Mouse (Mus musculus): ENCODE results near the gene Ifi35.
"Not testable (repeated sequence)": the region's sequence is repeated elsewhere in the genome, so short reads cannot be mapped to it uniquely, and the experiment has no call there.

The Ifi35 gene

GRCm38 (mm10) chr11:101447786-101448185 lies 421 bp upstream of the Ifi35 start:
- DNase-seq (ENCODE audit: low spot score): no peak

GRCm38 (mm10) chr11:101448899-101449298 lies 692 bp downstream of the Ifi35 start:
- DNase-seq (ENCODE audit: low spot score): no peak

DNA sequence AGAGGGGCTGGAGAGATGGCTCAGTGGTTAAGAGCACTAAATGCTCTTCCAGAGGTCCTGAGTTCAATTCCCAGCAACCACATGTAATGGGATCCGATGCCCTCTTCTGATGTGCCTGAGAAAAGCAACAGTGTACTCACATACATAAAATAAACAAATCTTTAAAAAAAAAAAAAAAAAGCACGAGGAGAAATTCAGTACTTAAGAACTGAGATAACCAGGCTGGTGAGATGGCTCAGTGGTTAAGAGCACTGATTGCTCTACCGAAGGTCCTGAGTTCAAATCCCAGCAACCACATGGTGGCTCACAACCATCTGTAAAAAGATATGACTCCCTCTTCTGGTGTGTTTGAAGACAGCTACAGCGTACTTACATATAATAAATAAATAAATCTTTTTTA lies 1.4 kb downstream of the Ifi35 start:
- DNase-seq (ENCODE audit: low spot score): not testable (repeated sequence)

DNA sequence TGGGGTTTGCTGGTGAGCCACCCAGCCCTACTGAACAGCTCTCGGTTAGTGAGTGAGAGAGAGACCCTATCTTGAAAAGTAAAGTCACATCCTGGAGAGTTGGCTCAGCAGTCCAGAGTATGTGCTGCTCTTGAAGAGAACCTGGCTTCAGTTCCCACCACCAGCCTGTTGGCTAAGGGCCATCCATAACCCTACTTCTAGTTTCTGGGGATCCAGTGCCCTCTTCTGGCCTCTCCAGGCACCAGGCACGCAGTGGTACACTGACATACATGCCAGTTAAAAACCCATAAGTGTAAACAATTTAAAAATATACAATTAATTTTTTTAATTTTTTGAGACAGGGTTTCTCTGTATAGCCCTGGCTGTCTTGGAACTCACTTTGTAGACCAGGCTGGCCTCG lies 2.2 kb downstream of the Ifi35 start:
- DNase-seq (ENCODE audit: low spot score): no peak

- no peak for DNase-seq (ENCODE audit: low spot score)
Measured at GRCm38 (mm10) chr11:101451536-101451935, 3.3 kb downstream of the Ifi35 start.

DNA sequence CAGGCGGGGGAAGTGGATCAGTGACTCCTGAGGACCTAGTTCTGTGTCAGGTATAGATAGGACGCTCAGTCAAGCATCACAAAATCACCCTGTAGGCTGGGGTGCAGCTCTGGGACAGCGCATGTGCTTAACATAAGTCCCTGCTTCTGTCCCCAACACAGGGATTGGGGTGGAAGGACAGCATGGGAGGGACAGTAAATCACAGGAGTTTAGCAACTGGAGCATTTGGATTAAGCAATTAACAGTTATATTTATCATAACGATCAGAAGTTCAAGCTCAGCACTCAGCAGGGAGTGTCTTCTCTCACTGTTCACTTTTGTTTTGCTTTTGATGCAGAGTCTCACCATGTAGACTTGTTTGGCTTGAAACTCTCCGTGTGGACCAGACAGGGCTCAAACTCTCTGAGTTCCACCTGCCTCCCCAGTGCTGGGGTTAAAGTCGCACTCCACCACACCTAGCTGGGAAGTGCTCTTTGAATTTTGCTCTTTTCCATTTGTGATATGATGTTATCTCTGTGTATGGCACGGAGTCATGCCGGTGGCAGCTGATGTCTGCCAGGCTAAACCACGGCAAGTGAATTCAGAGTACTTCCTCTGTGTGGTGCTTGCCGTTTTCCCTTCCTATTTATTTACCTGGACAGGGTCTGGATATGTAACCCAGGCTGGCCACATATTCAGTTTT lies 4.0 kb downstream of the Ifi35 start:
- no peak for DNase-seq (ENCODE audit: low spot score)

DNA sequence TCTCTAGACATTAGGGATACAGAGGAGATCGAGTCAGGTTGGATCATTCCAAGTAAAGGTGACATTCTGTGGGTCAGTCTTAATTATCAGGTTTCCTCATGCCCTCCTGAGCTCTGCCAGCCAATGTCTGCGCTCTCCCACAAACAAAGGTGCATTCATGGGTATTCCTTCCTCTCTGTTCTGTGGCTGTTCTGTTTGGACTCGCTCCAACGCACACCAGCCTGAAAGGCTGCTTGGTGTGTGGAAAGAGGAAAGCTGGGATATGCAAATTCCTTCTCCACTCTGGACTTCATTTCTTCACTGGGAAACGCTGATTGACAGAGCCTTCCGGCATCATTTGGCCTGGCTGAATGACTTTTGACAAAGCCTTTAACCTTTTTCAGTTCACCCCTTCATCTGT lies 6.5 kb downstream of the Ifi35 start:
- DNase-seq (ENCODE audit: low spot score): no peak

DNA sequence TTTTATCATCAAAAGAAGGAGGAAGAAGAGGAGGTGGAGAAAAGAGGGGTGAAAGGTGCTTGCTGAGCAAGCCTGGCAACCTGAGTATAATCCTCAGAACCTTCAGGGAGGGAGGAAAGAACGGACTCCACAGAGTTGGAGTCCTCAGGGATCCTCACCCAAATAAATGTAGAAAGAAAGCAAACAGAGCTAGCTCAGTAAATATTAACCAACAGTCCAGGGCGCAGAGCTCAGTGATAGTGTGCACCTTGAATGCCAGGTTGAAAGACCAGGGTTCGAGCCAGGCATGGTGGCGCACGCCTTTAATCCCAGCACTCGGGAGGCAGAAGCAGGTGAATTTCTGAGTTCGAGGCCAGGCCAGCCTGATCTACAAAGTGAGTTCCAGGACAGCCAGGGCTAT lies 7.4 kb downstream of the Ifi35 start:
- no peak for DNase-seq (ENCODE audit: low spot score)

- DNase-seq (ENCODE audit: low spot score): no peak
Measured at GRCm38 (mm10) chr11:101457631-101458030, 9.4 kb downstream of the Ifi35 start.

GRCm38 (mm10) chr11:101458217-101458616 lies 10.0 kb downstream of the Ifi35 start:
- no peak for DNase-seq (ENCODE audit: low spot score)

DNA sequence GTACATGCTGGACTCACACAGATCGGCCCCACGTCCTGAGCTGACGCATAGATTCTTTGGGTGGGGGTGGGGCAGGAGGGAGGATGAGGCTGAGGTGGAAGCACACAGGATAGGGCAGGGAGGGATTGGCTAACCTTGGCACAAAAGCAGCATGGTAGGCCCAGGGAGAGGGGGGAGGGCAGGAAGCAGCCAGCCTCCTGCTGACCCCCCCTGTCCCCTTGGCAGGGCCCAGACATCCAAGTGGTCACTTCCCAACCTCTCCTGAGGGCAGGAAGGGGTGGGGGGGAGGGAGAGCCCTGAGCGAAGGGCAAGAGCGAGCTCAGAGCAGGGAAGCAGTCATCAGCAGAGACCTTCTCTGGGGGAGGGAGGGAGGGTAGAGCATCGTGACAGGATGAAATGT lies 11.5 kb downstream of the Ifi35 start:
- no peak for DNase-seq (ENCODE audit: low spot score)

DNA sequence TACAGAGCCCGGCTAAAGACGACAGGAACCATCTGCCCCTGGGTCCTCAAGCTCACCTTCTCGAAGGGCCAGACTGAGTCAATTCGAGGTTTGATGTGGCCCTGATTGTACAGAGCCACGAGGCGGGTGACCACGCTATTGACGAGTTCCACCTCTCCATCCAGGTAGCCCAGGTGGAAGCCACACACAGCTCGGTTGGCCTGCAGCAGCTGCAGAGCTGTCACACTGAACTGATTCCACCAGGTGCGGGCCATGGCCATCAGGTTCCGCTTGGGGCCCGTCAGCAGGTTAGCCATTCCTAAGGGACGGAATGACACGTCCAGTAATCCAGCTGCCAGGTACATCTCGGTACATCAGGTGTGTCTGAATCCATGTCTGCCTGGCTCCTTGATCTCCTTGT lies 12.1 kb downstream of the Ifi35 start:
- no peak for DNase-seq (ENCODE audit: low spot score)

DNA sequence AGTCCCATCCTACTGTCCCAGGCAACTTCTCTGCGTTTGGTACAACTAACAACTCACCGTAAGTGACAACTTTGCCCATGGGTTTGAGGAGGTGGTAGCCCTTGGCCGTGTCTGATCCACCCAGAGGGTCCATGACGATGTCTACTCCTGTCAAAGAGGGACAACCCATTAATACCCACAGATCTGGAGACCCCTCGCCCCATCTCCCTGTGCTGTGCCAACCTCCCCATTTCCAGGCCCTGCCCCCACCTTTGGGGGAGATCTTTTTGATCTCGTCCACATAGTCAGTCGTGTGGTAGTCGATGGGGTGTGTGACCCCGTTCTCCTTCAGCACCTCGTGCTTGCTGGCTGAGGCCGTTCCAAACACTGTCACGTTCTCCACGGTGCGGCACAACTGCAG lies 13.9 kb downstream of the Ifi35 start:
- DNase-seq (ENCODE audit: low spot score): no peak

- no peak for DNase-seq (ENCODE audit: low spot score)
Measured at GRCm38 (mm10) chr11:101462583-101463440, 14.6 kb downstream of the Ifi35 start.

DNA sequence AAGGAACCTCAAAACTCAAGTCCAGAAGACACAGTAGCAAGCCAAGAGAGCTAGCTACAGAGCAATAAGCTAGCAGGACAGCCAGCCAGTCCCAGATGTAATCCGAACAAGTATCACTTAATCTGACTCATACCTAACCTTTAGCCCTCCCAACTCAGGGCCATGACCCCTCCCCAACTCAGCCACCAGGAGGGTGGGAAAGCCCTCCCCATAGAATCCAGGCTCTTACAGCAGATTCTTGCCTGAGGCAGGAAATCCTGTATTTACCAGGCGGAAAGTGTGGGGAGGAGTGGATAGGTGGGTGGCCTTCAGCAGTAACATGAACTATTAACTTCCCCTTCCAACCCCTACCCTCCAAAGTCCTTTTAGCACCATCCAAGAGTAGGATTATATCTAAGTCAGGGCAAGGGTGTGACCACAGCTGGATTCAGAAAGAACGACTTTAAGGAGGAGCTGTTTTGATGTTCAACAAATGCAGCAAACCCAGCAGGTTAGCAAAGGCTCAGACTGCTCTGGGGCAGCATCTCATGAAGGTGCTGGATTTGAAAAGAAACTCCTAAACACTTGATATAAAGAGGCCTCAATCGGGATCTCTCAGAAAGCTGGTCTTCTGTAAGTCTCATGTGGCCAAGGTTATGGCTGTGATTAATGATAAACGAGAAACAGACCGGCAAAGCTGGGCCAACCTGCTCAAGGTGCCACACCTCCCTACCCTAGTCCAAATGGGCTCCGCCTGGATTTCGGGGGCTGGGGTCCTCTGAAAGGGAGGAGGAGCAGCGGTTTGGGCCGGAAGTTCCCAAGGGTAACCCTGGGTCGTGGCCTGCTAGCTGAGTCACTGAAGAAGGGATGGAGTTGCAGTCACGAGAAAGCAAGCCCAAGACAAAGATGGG lies 16.2 kb downstream of the Ifi35 start, which contains the start of gene Rnd2:
Gene Rnd2, plus strand, starts transcription at position 789 of the 890 bp plus-strand sequence.
- no peak for DNase-seq (ENCODE audit: low spot score)

- DNase-seq (ENCODE audit: low spot score): peak; percentile 42
Measured at GRCm38 (mm10) chr11:101465101-101465868, 17.1 kb downstream of the Ifi35 start.

DNA sequence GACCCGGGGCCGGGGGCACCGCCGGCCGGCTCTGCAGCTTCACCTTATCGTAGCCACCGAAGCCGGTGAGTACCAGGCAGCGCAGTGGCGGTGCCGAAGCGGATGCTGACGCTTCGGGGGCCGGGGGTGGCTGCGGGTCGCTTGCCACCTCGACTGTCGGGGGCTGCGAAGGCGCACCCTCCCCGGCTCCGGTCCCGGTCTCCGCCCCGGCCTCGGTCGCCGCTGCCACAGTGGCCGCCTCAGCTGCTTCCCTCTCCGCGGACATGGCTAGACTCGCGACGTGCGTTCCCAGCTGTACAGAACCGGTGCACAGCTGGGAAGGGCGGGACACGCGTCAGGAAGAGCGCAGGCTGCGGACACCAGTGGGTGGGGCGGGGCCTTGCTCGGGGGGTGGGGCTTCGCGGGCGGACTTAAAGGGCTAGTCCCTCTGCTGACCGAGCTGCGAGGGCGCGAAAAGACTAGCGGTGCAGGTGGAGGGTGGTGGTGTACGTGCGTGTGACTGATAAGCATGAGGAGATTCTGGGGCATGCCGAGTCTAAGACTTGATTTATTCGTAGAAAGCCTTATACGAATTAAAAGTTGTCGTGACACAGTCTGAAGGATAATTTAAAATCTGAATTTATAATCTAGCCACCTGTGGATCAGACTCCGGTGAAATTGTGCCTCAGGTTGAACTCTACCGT lies 17.8 kb downstream of the Ifi35 start, which contains the start of gene Vat1:
Gene Vat1, minus strand, starts transcription at position 362 of the 683 bp plus-strand sequence.
- DNase-seq (ENCODE audit: low spot score): peak; percentile 33

DNA sequence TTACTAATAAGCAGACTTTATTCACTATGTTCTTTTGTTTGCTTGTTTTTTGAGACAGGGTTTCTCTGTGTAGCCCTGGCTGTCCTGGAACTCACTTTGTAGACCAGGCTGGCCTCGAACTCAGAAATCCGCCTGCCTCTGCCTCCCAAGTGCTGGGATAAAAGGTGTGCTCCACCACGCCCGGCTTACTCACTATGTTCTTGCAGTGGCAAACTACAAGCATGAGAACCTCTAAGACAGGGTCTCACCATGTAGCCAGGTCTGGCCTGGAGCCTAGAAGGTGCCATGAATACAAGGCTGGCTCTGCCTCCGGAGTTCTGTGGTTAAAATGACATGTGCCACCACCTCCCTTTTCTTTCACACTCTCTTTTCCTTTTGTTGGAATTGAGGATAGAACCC lies 18.3 kb downstream of the Ifi35 start:
- DNase-seq (ENCODE audit: low spot score): not testable (repeated sequence)

DNA sequence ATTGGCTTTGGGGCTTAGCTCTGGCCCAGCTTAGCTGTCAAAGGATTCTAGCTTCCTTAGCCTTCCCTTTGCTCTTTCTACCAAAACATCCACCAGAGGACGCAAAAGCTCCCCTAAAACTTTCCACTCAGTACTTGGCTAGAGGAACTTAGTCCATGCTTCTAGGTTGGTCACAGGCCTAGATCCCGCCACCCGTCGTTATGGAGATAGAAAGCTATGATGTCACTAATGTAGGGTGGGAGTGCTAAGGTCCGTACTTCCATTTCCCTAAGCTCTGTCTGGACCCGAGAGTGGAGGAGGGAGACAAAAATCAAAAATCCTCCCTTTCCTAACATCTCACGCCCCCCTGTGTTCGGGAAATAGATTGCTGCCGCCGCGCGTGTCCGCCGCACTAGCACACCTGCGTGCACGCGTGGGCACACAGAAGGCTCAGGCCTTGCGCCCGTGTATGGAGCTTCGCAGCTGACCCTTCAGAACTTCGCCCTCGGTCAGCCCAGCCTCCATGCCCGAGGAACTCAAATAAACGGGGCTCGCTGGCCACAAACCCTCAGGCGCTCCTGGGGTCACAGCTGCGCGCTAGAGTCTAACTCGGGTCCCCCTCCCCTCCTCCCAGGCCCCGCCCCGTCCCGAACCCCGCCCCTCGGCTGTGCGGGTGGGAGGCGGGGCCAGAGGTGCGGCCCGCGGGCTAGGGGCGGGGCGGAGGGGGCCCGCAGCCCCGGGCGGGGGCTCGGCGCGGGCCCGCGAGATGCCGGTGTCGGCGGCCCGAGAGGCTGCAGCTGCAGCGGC lies 19.5 kb downstream of the Ifi35 start:
- peak; percentile 41 for DNase-seq (ENCODE audit: low spot score)

- DNase-seq (ENCODE audit: low spot score): peak; percentile 28
Measured at GRCm38 (mm10) chr11:101468263-101468688, 20.1 kb downstream of the Ifi35 start.
